Mouse (Mus musculus): ENCODE measurements at regions not wholly inside any gene's neighbourhood (a gene's known extent, or its start where the extent isn't known, plus 50 kb on each side); places are given as distances from the start of the nearest gene placed in this dataset.

DNA sequence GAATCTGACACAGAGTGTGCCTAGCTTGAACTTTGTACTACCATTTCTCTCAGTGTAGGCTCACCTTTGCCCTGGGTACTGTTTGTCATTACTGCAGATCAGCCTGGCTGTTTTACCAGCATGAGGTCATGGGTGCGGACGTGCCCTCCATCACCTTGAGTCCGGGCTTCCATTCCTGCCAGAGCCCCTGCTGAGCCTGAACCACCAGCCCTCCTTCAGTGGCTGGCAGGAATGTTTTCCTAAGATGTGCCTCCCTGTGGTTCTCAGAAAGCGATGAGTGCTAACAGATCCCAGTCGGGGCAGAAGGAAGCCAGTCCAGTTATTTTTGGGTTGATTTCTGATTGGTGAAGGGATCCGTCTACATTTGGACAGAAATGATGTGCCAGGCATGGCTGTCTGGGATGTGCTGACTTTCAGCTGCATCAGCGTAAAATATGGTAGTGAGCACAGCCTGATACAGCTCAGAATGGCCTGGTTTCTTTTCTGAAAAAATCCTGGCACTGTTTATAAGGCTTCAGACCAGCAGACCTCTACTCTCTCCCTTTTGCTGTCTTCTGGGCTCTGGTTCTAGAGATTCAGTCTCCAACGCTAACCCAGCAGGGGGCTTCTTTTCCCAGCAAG is 324.0 kb upstream of the Nfe2l3 start:
- TF ChIP-seq CTCF (IDR thresholded peaks at IDR 0.05; ENCODE audit: control insufficient read depth, insufficient read depth, low read length): no peak
- TF ChIP-seq POLR2A (IDR thresholded peaks at IDR 0.05; ENCODE audit: borderline replicate concordance, control insufficient read depth, low read depth, low read length): no peak

Data from bone marrow, adult 2 months (tissue).